Mouse (Mus musculus): ENCODE results near the gene Lcor. TPM values are rescaled to one million over a fixed set of nuclear protein-coding genes. Genes with fewer than 3 reads are reported as not detected.

Lcor gene
- total RNA-seq, 1 experiment from 2014 or later: 19.1 TPM

- DNase-seq: no peak
These were observed 86.4 kb downstream of the Lcor start for GRCm38 (mm10) chr19:41568791-41569190.

- no peak for DNase-seq
These were observed 91.3 kb downstream of the Lcor start for GRCm38 (mm10) chr19:41573700-41574099.

GRCm38 (mm10) chr19:41577576-41577975 is 95.1 kb downstream of the Lcor start:
- DNase-seq: no peak

- peak; percentile 83 for DNase-seq
These were observed 97.0 kb downstream of the Lcor start for GRCm38 (mm10) chr19:41579311-41579920.

GRCm38 (mm10) chr19:41581706-41582420 is 99.4 kb downstream of the Lcor start, which contains the start of gene Gm340:
TSS of gene Gm340 (plus strand) at chr19:41582370.
- no peak for DNase-seq

GRCm38 (mm10) chr19:41582918-41583514 is 100.6 kb downstream of the Lcor start:
- no peak for DNase-seq

GRCm38 (mm10) chr19:41586752-41587151 is 104.3 kb downstream of the Lcor start:
- DNase-seq: no peak

GRCm38 (mm10) chr19:41587431-41588222 is 105.2 kb downstream of the Lcor start:
- DNase-seq: no peak

GRCm38 (mm10) chr19:41589026-41589425 is 106.6 kb downstream of the Lcor start:
- DNase-seq: no peak

- no peak for DNase-seq
These were observed 107.2 kb downstream of the Lcor start for GRCm38 (mm10) chr19:41589681-41590080.

- no peak for DNase-seq
These were observed 109.4 kb downstream of the Lcor start for GRCm38 (mm10) chr19:41591808-41592207.

- peak; percentile 86 for DNase-seq
These were observed 114.9 kb downstream of the Lcor start for GRCm38 (mm10) chr19:41597170-41597894.

- no peak for DNase-seq
These were observed 118.2 kb downstream of the Lcor start for GRCm38 (mm10) chr19:41600647-41601046.

GRCm38 (mm10) chr19:41606208-41606987 is 124.0 kb downstream of the Lcor start:
- DNase-seq: no peak

GRCm38 (mm10) chr19:41611683-41612082 is 129.2 kb downstream of the Lcor start:
- no peak for DNase-seq

Small RNA genes lying within 50 kb of the gene (microRNA-seq; reads per million reads assigned to microRNA genes)
- gene Mir8091: 0 to 0.36 reads per million in 2 experiments

Other genes starting within 250 kb of the Lcor start
- gene Tm9sf3, start 218.6 kb upstream of the Lcor start, total RNA-seq (2021): 169 and 186 TPM in 2 replicates
- gene Pik3ap1, start 97.5 kb upstream of the Lcor start, total RNA-seq (2021): 9.0 and 14.8 TPM in 2 replicates
- gene Gm340, start 99.7 kb downstream of the Lcor start, total RNA-seq (2021): 14.9 and 17.7 TPM in 2 replicates

Measured in adrenal gland, postnatal 25 days (tissue).